Mouse (Mus musculus) heart, adult 11 months (tissue): Measurements from ENCODE around the gene Tctn3.

Experiments
- DNase-seq: peaks from one replicate; pipeline ENCODE4 v3.0.0; 2022

Gene Tctn3

DNA sequence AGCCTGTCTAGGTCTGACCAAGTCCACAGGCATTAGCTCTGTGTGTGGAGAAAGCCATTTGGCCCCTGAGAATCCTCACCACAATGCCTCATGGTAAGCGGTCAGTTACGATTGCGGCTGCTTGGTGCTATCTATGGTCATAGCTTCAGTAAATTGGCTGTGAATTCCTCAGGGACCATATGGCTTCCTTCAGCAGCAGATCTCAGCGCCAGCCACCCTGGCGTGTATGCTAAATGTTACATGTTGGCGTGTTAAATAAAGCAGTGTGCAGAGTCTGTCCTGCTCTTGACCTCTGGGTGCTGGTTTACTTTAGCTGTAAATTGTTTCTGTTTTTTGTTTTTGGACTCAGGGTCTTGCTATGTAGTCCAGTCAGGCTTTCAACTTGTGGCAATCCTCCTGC is 58.2 kb downstream of the Tctn3 start:
- DNase-seq, result no peak

DNA sequence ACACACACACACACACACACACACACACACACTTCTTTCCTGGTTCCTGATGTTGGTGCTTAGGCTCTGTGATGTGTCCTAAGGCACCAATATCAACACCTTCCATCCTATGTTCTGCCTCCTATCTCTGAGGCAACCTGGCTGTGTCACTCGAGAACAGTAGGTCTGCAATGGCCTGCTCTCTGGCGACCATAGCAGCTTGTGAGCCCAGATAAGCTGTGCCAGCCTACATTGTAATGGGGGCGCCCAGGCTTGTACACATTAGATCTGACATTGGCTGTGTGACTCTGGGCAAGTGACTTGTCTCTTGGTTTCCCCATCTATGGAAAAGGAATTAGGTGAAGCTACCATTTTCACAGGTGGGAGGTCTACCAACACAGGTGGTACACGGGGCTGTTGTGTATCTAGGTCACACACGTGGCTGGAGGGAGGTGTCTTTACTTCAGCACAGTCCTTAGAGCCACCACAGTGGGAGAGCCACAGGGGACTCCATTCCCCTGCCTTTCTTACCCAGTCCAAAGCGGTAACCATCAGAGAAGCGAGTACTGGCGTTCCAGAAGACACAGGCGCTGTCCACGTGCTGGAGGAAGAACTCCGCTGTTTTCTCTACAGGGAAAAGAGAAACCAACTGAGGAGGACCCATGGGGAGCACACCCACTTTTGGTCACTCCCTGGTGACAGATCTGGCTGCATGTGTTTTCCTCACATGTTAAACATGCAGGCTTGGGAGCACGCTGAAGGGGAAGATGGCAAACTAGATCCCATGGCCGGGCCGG is 58.8 kb downstream of the Tctn3 start:
- no peak for DNase-seq

DNA sequence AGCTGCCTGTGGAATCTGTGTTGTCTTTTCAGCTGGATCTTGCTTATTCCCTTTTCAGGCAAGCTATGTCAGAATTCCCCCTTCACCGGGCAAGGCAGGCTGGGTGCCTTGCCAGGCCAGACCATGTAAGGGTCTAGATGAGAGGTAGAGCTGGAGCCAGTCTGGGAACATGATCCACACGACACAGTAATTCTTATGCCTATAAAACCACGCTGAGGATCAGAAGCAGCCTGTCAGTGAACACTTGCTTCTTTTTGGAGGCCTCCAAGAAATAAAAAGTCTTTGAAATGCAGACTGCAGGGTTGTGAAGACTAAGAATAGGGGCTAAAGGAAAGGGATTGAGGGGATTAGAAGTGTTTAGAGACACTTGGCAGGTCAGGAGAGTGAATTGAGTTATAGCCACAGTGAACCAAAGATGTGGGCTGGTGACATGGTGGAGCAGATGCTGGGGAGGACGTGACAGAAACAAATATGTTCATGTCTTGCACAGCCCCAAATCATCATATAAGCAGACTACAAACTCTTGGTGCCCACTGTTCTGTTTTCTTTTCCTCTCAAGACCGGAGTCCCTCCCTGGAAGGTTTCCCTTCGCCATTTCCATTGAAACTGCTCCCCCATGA is 62.4 kb downstream of the Tctn3 start:
- DNase-seq, result no peak

DNA sequence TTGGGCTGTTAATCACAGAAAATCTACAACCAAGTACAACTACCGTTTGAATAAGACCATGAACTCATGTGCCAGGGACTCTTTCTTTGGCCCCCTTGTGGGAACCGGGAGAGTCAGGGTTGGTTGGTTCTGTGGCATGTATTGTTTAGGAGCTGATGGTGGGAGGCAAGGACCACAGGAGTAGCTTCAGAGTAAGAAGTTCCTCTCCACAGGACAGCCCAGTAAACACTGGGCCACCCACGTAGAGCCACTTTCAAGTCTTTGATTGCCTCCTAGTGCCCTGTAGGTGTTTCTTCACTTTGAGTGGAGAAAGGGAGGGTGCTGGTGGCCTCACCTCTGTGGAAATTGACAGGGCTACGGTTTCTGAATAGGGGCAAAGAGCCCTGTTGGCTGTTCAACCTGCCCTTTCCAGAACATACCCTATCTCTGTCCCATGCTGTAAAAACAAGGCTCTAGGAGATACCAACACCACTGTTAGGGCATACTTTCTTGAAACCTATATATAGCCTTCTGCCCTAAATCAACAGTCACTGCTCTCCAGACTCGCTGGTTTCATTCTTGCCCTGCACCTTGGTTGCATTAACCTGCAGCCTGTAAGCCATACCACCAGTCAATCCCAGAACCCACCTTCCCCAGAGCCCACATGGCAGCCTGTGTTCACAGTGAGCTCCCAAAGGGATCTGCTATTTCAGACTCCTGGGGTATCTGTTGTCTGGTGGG is 63.1 kb downstream of the Tctn3 start:
- DNase-seq, result no peak

DNA sequence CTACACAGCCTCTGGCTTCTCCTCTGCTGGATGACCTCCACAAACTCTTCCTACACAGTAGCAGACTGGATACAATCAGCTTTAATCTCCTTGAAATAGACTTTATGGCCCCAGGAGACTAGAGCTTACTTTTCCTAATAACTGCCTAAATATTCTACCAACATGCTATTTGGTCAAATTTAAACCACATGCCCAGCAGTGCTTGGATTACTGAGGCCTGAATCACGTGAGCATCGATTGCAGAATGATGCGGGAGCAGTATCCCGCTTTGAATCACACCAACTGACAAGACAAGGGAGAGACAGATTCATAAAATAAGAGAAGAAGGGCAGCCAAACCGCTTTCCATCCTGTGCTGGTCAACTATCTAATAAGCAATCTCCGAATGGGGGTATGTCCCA is 63.6 kb downstream of the Tctn3 start:
- DNase-seq, result no peak
